Mouse (Mus musculus) 3T3-L1 (cell line): Measurements from ENCODE around the gene Vmn1r221.
"Not testable (repeated sequence)": the region's sequence is repeated elsewhere in the genome, so short reads cannot be mapped to it uniquely, and the experiment has no call there.

Source experiments
- DNase-seq: peaks from one replicate; pipeline ENCODE4 v3.0.0-alpha.2; 2015; ENCODE audit warnings: low read depth, low spot score

Vmn1r221 gene

GRCm38 (mm10) chr13:23213827-23214226 is at the start of gene Vmn1r221:
Gene Vmn1r221 (plus strand): TSS chr13:23214127.
- DNase-seq, result not testable (repeated sequence)

DNA sequence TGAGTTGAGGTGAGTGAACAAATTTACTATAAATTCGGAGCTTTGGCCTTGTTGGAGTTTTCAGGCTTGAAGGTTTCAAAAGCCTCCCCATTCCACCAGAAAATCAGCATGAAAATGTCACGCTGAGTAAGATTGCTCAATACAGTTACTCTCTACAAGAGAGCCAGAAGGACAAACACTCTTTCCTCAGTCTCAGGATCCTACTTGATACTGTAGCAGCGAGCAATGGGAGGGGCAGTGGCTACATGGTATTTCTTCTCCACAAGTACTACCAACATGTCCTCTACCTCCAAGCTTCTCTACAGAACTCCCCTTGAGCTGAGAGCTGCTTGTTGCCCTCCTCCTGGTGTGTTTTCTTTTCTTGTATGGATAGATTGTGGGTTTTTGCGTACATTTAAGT is 47.5 kb upstream of the Vmn1r221 start:
- not testable (repeated sequence) for DNase-seq

- DNase-seq, result no peak
These were observed 26.1 kb upstream of the Vmn1r221 start, which contains the start of gene Vmn1r220 for GRCm38 (mm10) chr13:23187875-23188274. Gene Vmn1r220 (minus strand): TSS chr13:23187975.

- DNase-seq, result not testable (repeated sequence)
These were observed 10.0 kb upstream of the Vmn1r221 start for GRCm38 (mm10) chr13:23203885-23204284.

GRCm38 (mm10) chr13:23235847-23236246 is 21.9 kb downstream of the Vmn1r221 start, which contains the start of gene Vmn1r222:
Gene Vmn1r222 (minus strand): TSS chr13:23235947.
- DNase-seq, result not testable (repeated sequence)

DNA sequence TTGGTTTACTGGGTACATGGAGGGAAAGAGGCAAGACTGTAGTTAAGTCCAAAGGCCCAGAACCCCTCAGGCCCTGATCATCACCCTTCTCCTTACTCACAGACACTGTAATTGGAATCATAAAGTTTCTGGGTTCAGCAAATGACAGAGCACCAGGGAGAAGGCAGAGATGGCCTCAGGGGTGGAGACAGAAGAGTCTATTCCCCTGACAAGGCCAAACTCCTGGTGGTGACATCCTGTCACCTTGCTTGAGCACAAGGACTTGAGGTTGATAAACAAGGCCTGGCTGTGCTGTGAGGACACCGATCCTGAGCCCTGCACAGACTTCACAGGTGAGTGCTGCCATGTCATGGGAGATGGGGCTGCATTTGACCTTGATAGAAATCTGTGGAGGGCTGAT is 32.9 kb downstream of the Vmn1r221 start, which contains the start of gene Vmn1r223:
Vmn1r223 (plus strand) TSS at position 301 of the 400 bp plus-strand sequence.
- not testable (repeated sequence) for DNase-seq

DNA sequence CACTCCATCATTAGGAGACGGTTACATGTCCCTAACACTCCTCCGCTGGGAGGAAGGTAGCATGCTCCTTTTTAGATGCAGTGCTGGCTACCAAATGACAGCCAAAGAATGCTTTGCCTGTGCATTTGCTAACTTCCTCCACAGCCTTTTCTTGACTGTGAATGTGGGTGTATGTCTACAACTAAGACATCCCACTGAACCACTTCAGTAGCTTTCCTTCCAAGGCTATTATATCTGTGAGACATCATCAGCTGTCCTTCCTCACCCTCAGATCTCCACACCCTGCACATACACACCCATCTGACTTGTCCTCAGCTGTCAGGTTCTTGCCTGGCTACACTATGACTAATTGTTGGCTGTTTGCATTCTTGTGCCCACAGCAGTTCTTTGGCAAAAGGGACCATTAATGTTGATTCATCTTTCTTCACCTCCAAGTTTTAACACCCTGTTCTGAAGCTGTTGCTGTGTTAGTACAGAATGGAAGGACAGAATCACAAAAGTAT is 44.7 kb downstream of the Vmn1r221 start:
- DNase-seq, result no peak

GRCm38 (mm10) chr13:23268606-23269005 is 54.7 kb downstream of the Vmn1r221 start:
- DNase-seq, result not testable (repeated sequence)

GRCm38 (mm10) chr13:23269127-23269526 is 55.2 kb downstream of the Vmn1r221 start:
- not testable (repeated sequence) for DNase-seq

DNA sequence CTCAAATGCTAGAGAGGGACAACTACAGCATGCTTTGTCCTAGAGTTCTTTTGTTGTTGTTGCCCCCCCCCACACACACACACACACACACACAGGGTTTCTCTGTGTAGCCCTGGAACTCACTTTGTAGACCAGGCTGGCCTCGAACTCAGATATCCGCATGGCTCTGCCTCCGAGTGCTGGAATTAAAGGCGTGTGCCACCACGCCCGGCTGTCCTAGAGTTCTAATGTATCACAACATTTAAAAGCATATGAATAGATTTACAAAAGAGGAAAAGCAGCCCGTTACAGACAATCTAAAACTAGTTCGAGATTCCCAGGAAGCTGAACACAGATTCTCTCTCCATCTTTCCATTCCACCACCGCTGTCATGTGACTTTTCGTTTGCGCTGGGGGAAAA is 55.8 kb downstream of the Vmn1r221 start:
- DNase-seq, result no peak

- no peak for DNase-seq
These were observed 56.6 kb downstream of the Vmn1r221 start for GRCm38 (mm10) chr13:23270321-23271101.
